Mouse (Mus musculus): Measurements from ENCODE around the gene Otud4. TPM values are rescaled to one million over a fixed set of nuclear protein-coding genes. Genes with fewer than 3 reads are reported as not detected.
A peak's percentile ranks its signal among the peaks of the same experiment; 100 is the strongest.
"Not testable (repeated sequence)": the region's sequence is repeated elsewhere in the genome, so short reads cannot be mapped to it uniquely, and the experiment has no call there.

The Otud4 gene
- 10 to 100 TPM; 36.1 to 41.6 (median 38.0) TPM for total RNA-seq (2022)

DNA sequence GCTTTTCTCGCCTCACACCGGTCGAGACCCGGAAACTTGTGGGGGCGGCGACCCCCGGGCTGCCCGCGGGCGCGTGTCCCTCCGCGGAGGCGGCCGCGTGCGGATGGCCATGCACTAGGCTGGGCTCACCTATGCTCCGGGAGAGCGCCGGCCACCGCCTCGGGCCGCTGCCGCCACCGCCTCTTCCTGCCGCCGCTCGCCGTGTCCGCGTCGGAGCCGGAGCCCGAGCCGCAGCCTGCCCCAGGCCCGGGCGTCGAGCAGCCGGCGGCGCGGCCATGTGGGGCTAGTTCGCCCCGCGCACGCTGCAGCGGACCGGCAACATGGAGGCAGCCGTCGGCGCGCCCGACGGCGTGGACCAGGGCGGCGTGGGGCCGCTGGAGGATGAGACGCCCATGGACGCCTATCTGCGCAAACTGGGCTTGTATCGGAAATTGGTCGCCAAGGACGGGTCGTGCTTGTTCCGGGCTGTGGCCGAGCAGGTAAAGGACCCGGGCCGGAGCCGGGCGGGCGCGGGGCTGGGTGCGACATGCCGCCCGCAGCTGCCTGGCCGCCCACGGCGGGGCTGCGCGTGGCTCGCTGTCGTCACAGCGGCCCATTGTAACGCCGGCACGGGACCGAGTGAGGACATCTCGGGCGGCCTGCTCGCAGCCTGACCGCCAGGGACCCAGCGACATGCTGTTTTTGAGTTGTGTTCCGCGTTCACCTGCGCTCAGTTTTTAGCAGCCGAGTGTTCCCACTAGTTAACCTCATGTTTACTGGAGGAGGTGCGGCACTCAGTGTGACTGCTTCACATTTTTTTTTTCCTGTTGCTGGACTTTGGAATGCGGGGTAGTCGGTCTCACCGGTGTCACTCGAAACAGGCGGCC lies at the start of gene Otud4:
Gene Otud4, plus strand, starts transcription at position 33 of the 866 bp plus-strand sequence.
- peak; percentile 42 to 56 for DNase-seq (ENCODE audit: low spot score in 2 of 2)

DNA sequence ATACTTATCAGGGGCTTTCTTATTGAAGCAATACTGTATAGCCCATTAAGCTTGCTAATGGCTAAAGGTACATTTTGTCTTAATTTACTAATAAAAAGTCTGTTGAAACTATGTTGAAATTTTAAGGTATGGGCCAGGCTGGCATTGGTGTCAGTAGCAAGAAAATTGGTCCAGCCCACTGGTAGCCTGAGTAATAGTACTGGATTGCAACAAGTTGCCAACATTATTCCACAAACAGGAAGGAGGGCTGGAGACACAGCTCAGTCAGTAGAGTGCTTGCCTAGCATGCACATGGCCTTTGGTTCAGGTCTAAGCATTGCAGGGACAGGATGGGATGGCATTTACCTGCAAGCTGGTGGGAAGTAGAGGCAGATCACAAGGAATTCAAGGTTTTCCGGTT lies 38.5 kb upstream of the Otud4 start:
- no peak for DNase-seq (ENCODE audit: low spot score in 2 of 2)

DNA sequence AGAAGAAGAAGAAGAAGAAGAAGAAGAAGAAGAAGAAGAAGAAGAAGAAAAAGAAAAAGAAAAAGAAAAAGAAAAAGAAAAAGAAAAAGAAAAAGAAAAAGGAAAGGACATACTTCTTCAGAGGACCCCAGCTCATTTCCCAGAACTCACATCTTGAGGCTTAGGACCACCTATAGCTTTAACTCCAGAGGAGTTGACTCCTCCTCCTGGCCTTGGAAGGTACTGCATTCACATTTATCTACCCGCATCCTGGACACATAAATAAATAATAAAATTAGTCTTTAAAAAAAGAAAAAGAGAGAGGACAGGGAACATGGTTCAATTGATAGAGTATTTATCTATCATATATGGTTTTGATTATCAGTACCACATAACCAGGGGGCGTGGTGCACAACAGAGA lies 36.2 kb upstream of the Otud4 start:
- not testable (repeated sequence) for DNase-seq (ENCODE audit: low spot score in 2 of 2)

DNA sequence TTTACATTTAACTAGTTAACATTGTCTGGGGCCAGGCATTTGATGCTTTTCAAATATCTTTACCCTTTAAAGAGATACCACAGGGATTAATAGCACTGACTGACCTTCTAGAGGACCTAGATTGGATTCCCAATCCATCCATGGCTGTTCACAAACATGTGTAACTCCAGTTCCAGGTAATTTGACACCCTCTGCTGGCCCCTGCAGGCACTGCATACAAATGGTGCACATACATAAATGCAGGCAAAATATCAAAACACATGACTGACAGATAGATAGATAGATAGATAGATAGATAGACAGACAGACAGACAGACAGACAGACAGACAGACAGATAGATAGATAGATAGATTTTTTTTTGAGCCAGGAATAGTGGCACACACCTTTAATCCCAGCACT lies 33.2 kb upstream of the Otud4 start:
- DNase-seq (ENCODE audit: low spot score in 2 of 2) = no peak

DNA sequence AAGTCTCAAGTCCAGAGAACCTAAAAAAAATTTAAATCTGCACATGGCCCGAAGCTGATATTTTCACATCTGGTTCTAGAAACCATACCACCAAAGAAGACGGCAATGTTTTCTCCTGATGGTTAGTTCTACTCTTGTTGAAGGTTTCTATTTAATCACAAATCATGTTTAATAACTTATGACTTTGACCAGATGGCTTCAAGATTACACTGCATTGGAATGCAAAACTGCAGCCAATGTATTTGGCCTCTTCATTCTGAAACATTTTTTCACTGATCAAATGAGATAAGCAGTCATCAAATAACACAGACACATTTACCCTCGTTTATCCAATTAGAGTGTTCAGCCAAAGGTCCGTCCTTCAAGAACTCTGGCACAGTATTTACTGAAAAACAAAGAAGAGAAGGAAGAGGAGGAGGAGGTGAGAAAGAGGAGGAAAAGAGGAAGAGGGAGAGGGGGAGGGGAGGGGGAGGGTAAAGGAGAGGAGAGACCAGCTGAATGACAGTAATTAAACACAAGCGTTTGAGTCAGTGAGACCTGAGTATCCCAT lies 32.6 kb upstream of the Otud4 start:
- no peak for DNase-seq (ENCODE audit: low spot score in 2 of 2)

DNA sequence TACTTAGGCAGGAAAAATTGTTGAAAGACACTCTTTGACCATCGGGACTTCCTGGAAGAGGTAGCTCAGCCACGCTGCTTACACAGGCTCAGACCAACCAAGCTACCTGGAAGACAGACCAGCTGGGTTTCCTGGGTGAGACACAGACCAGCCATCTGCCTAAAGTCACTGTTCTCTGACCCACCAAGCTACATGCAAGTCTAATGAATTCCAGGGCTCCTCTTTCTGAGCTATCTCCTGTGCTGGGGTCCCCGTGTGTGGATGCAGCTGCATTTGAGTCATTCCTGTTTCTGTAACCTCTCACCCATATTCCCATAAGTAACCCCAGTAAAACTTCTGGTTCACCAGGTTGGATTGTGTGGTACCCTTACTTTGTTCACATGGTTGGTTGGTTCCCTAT lies 30.7 kb upstream of the Otud4 start:
- DNase-seq (ENCODE audit: low spot score in 2 of 2) = no peak

DNA sequence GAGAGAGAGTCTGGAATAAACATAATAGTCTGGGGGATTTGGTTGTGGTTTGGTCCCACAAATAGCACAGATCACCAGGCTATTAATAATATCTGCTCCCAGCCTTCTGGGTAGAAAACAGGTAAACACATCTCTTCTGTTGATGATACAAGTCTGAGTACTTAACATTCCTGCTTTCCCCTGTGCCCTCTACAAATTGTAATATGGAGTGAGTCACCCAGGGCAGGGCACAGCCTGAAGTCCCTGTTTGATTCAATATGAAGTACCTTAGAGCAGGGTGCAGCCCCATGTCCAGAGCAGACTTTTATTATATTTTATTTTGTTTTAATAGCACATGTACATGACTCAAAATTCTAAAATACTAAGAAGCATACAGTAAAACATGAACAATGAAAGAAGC lies 29.1 kb upstream of the Otud4 start:
- no peak for DNase-seq (ENCODE audit: low spot score in 2 of 2)

DNA sequence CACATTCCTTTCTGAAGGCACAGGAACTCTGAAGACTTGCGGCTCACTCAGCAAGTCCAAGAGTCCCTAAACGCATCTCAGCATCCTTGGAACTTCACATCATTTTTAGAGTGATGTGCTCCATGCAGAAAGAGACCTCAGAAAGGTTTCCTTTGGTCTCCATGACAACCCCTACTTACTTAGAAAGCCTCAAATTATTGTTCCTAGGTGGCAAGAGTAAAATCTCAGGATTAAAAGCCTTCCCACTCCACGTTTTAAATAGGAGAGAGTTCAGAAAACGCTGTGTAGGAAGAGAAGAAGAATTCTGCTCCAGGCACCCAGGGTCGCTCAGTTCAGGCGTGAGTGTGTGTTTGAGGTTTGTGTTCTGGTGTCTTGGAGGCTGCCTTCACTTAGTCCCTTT lies 27.1 kb upstream of the Otud4 start:
- no peak for DNase-seq (ENCODE audit: low spot score in 2 of 2)

DNA sequence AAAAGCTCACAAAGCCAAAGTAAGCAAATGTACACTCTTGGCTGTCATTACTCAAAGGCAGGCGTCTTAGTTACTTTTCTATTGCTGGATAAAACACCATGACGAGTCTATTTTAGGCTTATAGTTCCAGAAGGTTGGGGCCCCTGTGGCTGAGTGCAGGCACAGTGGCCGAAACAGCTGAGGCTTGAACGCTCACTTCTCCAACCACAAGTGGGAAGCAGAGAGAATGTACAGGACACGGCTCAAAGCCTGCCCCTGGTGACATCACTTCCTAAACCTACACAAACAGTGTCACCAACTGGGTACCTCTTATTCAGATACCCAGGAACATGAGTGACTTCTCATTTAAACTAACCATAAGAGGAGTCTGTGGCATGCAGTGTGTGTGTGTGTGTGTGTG lies 26.5 kb upstream of the Otud4 start:
- DNase-seq (ENCODE audit: low spot score in 2 of 2) = no peak

DNA sequence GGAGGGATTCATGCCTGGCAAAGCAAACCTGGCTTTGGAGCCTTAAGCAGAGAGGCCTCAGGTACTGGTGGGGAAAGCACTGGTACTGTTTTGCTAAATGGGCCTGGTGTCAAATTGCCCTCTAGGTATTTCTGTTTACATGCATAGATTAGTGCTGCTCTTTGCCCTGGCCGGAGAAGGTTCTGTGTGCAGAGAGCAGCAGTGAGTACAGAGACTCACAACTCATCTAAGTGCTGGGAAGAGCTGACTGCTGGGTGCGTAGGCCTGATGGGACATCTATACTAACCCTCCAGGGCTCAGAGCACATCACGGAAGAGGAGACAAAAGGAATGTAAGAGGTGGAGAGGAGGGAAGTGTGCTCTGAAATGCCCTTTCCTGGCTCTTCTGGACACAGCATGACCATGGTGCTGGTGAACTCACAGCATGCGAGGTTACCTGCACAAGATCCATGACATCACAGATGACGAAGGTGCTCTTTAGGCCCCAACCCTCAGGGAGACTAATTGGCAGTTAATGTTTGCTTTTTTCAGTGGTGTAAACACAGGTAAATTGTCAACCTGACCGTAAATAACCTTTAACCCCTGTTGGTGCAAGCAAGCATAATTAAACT lies 23.6 kb upstream of the Otud4 start:
- DNase-seq (ENCODE audit: low spot score in 2 of 2) = no peak

DNA sequence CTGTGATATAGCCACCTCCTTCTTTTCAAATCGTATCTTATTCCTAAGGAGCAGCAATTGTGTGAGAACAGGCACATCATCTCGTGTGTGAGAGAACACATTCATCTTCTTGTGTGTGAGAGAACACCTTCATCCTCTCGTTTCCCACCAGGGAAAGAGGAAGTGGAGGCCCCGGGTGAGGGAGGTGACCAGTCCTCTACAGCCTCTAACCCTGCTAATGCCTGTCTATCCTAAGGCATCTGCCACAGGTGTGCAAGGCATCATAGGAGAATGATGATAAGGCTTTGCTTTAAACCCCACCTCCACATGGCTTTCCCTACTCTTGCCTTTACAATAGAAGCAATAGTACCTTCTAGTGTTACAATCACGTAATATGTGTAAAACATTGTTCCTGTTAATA lies 20.5 kb upstream of the Otud4 start:
- no peak for DNase-seq (ENCODE audit: low spot score in 2 of 2)

DNA sequence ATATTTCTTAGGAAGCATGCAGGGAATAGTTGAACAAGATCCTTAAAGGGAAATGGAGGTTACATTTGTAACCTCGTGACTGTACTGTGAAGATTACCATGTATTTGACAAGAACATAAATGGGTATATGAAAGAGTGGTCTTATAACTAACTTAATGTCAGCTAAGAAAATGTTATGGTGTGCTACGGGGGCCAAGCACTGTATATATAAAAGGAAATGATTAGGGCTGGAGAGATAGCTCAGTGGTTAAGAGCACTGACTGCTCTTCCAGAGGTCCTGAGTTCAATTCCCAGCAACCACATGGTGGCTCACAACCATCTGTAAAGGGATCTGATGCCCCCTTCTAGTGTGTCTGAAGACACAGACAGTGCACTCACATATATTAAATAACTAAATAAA lies 20.1 kb upstream of the Otud4 start:
- no peak for DNase-seq (ENCODE audit: low spot score in 2 of 2)

DNA sequence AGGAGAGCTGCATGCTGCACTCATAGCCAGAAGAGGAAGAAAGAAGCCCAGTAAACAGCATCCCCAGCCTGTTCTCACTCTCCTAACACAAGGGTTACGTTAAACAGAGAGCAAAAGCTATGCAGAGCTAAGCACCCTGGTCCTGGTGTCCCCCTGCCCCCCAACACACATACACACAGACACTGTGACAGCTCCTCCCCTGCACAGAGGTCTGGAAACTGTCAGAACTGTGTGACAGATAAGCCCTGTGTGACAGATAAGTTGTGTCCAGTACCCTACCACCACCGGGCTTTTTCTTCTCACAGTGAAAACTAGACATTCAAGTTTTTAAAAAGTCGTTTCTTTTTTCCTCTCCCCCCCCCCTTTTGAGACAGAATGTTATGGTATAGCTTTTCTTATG lies 19.4 kb upstream of the Otud4 start:
- DNase-seq (ENCODE audit: low spot score in 2 of 2) = no peak

DNA sequence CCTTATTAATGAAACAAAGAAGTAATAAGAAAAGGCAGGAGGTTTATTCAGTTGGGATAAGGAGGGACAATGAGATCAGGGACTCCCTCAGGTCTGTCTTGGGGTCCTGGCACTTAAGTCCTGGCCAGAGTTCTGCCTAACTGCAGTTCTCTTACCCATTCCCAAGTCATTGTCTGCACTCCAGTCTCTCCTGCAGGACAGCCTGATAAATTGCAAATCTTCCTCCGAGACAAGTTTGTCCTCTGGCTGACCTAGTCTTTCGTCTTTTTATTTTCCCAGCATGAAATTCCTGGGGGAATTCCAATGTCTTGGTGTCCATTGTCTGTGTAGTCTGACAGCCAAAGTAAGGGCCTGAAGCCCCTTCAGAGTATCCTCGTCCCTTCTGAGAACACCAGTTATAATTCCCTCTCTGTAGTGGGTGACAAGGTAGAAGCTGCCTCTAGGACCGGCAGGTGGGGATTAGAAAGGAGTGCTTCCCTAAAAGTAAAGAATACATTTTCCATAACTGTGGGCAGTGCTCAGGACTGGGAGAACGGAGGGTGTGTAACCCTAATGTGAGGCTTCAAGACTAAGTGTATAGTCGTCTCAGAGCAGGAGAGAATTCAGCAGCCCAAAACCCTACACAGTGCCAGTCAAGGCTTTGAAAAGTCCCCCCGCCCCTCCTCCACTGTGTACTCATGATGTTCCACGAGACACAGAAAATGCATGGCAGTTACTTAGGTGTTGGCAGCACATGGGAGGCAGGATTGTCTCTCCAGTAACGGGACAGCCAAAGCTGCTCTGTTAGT lies 18.7 kb upstream of the Otud4 start:
- DNase-seq (ENCODE audit: low spot score in 2 of 2) = no peak

DNA sequence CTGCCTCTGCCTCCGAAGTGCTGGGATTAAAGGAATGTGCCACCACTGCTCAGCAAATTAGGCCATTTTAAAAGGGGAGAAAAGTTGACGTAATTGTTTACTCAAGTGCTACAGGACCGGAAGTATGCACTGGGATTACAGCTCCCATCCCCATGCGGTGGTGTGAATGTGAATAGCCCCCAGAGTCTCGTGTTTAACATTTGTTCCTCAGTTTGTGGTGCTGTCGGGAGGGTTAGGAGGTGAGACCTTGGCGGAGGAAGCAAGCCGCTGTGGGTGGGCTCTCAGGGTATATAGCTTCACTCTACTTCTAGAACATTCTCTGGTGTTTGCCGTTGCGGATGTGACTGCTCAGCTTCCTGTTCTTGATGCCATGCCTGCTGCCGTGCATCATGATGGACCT lies 17.1 kb upstream of the Otud4 start:
- no peak for DNase-seq (ENCODE audit: low spot score in 2 of 2)

DNA sequence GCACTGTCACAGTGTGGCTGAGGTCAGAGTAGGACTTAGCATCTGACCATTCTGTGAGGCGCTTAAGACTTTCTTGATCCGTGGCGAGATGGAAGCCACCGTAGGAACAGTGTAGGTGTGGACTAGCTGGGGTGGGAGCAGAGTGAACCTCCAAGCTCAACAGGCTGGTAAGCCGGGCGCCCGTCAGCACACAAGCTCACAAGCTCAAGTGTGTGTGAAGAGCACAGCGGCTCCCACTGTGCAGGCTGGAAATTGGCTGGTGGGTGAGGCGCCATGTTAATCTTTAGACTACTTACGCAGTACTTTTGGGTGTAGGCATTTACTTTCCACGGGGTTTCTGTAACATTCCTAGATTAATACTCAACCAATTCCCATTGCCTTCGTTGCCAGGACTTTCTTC lies 16.1 kb upstream of the Otud4 start:
- no peak for DNase-seq (ENCODE audit: low spot score in 2 of 2)

DNA sequence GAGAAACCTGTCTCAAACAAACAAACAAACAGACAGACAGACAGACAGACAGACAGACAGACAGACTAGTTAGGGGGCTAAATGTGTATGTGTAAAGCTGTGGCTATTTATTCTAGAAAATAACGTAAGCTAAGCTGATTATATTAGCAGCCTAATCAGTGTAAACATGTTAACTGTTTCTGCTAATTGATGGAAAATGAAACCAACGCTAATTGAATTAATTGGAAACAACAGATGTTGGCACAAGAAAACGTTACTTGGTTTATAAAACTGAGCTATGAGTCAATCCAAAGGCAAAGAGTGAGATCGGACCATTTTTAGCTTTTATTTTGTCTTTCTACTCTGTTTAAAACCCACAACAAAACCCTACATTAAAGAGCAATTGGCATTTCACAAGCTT lies 15.0 kb upstream of the Otud4 start:
- no peak for DNase-seq (ENCODE audit: low spot score in 2 of 2)

DNA sequence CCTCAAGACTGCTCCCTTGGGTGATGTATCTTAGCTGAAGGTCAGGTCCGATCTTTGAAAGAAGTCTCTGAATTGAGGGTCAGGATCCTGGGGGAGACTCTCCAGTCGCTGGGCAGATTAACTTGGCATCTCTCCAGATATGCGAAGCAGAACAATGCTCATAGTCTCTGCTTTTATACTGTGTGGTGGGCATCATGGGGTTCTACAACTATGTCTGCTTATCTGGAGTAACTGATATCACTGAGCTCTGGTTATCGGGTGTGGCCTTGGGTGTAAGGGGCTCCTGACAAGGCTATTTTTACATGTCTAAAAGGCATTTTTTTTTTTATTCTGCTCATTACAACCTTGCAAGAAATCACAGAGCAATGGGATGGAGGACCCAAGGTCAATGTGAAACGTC lies 13.2 kb upstream of the Otud4 start:
- DNase-seq (ENCODE audit: low spot score in 2 of 2) = no peak

DNA sequence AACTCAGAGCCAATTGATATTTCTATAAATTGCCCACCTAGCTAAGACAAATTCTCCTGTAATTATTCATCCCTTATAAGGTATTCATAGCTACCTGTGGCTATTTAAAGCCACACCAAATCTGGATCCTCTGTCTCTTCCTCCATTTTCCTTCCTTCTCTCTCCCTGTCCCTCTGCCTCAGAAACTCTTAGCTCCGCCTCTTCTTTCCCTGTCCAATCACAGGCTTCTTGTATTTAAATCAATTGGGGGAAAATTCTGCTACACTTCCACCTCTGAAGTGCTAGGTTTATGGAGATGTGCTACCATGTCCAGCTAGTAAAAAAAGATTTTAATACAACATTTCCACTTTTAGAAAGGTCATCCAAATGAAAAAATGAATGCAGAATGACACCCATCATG lies 3.9 kb upstream of the Otud4 start:
- DNase-seq (ENCODE audit: low spot score in 2 of 2) = no peak

DNA sequence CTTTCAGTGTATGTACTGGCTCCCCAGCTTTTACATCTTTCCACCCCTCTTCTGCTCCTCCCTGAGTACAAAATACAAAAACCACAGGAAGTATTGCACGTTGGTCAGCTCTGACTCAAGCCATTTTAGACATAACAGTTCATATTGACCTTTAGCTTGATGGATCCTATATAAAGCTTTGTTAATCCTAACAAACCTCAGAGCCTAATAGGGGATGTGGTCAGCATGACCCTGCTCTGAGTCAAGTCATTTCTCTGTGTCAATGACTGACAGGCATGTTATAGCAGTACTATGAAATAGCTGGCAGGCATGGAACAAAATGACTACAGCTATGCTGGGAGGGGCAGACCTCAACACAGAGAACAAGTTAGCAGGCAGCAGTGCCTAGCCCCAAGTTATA lies 3.3 kb upstream of the Otud4 start:
- no peak for DNase-seq (ENCODE audit: low spot score in 2 of 2)

DNA sequence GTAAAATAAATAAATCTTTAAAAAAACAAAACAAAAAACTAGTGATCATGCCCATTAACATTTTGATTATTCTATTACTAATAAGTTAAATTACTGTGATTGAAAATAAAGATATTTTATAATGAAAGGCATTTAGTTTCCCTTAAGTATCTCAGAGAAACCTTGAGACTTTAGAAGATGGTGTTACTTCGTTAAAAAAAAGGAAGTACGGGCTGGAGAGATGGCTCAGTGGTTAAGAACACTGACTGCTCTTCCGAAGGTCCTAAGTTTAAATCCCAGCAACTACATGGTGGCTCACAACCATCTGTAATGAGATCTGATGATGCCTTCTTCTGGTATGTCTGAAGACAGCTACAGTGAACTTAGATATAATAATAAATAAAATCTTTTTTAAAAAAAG lies 2.2 kb upstream of the Otud4 start:
- no peak for DNase-seq (ENCODE audit: low spot score in 2 of 2)

Data from left cerebral cortex, adult 8-10 months (tissue).